Mouse (Mus musculus) left cerebral cortex, adult 2 months (tissue): ENCODE data around the gene Spop. TPM values are rescaled to one million over a fixed set of nuclear protein-coding genes. Genes with fewer than 3 reads are reported as not detected.

Experiments
- DNase-seq, 2 experiments: peaks; one replicate each; pipeline ENCODE4 v3.0.0; 2021 to 2022; ENCODE audit warnings: low spot score in 2 of 2, mixed read lengths in 1 of 2; ENCODE audit errors: extremely low spot score in 1 of 2
- H3K27ac ChIP-seq: fragments of 200-600 bp; 2 replicates; pipeline ENCODE4 v1.8.1; 2022
- H3K4me3 ChIP-seq: fragments of 200-600 bp; 2 replicates; pipeline ENCODE4 v1.8.1; 2022
- CTCF ChIP-seq: fragments of 200-600 bp; IDR thresholded peaks from 2 replicates; pipeline ENCODE4 v1.8.1; 2022; ENCODE audit warnings: antibody characterized with exemption, mild to moderate bottlenecking, moderate library complexity
- intact Hi-C: fragments of 180-260 bp; cut with DNase I; formaldehyde crosslinking; loops from one replicate; pipeline ENCODE4 v1.15.1; 2025
- long read RNA-seq, 2 experiments: library from polyadenylated mRNA; stranded (forward); transcript quantifications; one replicate each; pipeline ENCODE4 v2.0.0; 2021; ENCODE audit warnings: borderline mapping rate in 2 of 2
- total RNA-seq, 2 experiments: library from RNA; stranded (reverse); gene quantifications; 2 replicates each; pipeline ENCODE4 v1.2.3; 2021

Spop gene
- total RNA-seq = 100 to 1,000 TPM; 178 to 187 TPM
- long read RNA-seq, experiment 1, transcript Spop-202 (11 exons, 2,881 nt) = minor isoform, 29 of 494 reads
- long read RNA-seq, experiment 1, transcript Spop-201 (10 exons, 3,063 nt) = major isoform, 425 of 494 reads
- long read RNA-seq, experiment 1, partial matches to known transcripts = 21 of 494 reads
- long read RNA-seq, experiment 1, other reads (novel, unspliced or antisense) = 19 of 494 reads
- long read RNA-seq, experiment 2, transcript Spop-202 (11 exons, 2,881 nt) = minor isoform, 22 of 374 reads
- long read RNA-seq, experiment 2, transcript Spop-201 (10 exons, 3,063 nt) = major isoform, 315 of 374 reads
- long read RNA-seq, experiment 2, partial matches to known transcripts = 7 of 374 reads
- long read RNA-seq, experiment 2, other reads (novel, unspliced or antisense) = 30 of 374 reads

DNA sequence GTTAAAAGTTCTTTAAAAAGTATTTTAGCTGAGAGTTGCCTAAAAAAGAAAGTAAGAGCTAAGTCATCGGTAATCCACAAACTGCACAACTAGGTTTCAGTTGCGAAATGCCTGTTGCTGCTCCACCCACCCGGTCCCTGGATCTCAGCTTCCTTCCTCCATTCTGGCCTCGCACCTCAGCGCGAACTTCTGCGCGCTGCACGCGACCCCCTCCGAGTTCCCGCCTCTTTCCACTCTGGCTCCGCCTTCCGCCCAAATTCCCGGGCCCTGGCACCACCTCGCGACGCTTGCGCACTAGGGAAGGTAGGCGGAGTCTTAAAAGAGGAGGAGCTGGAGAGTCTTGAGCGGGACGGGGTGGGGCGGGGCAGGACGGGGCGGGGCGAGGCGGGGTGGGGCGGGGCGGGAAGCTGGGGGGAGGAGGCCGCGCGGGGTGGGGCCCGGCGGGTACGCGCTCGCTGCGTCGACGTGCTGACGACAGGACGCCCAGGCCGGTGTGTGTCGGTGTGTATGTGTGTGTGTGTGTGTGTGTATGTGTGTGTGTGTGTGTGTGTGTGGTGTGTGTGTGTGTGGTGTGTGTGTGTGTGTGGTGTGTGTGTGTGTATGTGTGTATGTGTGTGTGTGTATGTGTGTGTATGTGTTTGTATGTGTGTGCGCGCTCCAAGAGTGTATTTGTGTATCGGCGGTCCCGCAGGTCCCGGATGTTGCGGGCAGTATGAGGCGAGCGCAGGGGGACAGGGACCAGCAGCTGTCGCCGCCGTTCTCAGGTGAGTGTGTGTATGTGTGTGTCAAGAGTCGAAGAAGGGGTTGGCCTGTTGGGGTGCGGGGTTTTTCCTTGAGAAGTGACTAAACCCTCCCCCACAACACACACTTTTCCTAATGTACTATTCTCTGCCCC lies at the start of gene Spop:
Spop (plus strand) TSS at position 440 of the 895 bp plus-strand sequence.
- peak within 1 kb of the TSS; percentile 53 for H3K4me3 ChIP-seq
- H3K27ac ChIP-seq = peak within 1 kb of the TSS; percentile 96
- peak; percentile 81 to 85 for DNase-seq
- intact Hi-C loops = no loop called here
- TF ChIP-seq CTCF = no peak

DNA sequence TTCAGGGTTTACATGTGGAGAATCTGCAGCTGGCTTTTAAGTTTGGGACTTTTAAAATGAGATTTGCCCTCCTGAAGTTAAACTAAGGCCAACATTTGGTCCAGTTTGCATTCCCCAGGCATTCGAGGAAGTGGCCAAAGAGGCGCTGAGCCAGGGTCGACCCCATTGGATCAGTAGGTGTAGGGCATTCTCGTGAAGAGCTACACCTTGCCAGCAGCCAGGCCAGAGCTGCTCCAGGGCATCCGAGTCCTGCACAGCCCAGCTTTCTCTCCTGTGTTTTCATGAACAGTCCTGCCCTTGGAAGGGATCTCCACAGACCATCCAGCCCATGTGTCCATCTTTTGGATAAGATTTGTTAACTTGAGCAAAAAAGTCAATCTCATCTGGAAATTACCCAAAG lies 49.5 kb upstream of the Spop start:
- intact Hi-C loops = no loop called here
- TF ChIP-seq CTCF = no peak
- Histone ChIP-seq H3K27ac (no peak overlapping the region), H3K4me3 (no peak overlapping the region)
- no peak for DNase-seq

DNA sequence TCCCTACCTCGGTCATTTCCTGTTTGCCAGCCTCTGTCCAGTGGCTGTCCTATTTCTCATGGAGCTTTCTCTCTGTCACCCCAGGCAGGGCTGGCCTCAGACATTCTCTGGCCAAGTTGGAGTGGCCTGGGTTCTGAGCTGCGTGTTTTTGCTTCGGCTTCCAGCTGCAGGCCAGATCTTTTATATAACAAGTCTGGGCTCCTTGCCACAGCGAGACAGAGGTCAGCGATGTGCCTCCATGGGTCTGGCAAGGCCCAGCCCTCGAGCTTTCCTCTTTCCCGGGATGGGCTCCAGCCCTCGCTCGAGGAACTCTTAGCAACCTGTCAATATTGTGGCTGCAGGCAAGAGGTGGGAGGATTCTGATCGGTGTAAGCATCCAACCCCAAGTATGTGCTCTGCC lies 48.3 kb upstream of the Spop start:
- Histone ChIP-seq H3K27ac (peak overlapping the region; percentile 24; the same call in 1 of the 2 replicates), H3K4me3 (no peak overlapping the region)
- intact Hi-C loops = no loop called here
- DNase-seq = peak; percentile 52 to 59
- no peak for TF ChIP-seq CTCF

DNA sequence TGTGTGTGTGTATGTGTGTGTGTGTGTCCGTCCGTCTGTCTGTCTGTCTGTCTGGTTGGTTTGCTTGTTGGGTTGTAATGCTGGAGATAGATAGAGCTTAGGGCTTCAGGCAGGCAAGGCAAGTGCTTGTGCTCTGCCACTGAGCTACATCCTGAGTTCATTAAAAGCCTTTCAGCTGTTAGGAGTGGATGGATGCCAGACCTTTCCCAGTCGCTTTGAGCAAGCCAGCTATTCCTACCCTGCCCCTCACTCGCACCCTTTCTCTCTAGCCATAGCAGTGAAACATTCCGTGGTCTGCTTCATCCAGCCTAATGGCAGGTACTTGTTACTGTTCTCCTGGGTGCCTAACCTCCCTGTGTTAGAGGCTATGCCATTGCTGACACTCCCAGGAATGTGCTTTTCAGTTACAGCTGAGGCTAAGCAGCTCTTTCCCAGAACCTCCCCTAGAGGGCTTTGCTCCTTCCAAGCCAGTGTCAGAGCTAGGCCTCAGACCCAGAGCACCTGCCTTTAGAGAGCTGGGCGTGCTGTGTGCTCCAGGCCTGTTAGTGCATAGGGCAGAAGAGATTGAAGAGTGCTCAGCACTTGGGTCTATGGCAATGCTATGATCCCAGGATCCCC lies 47.5 kb upstream of the Spop start:
- intact Hi-C loops = no loop called here
- Histone ChIP-seq H3K4me3 (no peak overlapping the region), H3K27ac (no peak overlapping the region)
- TF ChIP-seq CTCF = peak; percentile 4; the same call in 1 of the 2 replicates
- no peak for DNase-seq

- no peak overlapping the region for H3K27ac ChIP-seq
- DNase-seq = no peak
- H3K4me3 ChIP-seq = no peak overlapping the region
- no peak for TF ChIP-seq CTCF
- intact Hi-C loops = no loop called here
Observed at GRCm38 (mm10) chr11:95367011-95367735, 46.7 kb upstream of the Spop start.

GRCm38 (mm10) chr11:95368231-95368823 lies 45.6 kb upstream of the Spop start:
- H3K27ac ChIP-seq = no peak overlapping the region
- no peak for TF ChIP-seq CTCF
- intact Hi-C loops = no loop called here
- DNase-seq = no peak
- no peak overlapping the region for H3K4me3 ChIP-seq

GRCm38 (mm10) chr11:95368871-95369270 lies 45.0 kb upstream of the Spop start:
- H3K27ac ChIP-seq = no peak overlapping the region
- H3K4me3 ChIP-seq = no peak overlapping the region
- intact Hi-C loops = no loop called here
- no peak for TF ChIP-seq CTCF
- DNase-seq = no peak

GRCm38 (mm10) chr11:95369964-95370890 lies 43.7 kb upstream of the Spop start:
- DNase-seq = no peak
- no peak overlapping the region for H3K27ac ChIP-seq
- intact Hi-C loops = no loop called here
- TF ChIP-seq CTCF = no peak
- H3K4me3 ChIP-seq = no peak overlapping the region

DNA sequence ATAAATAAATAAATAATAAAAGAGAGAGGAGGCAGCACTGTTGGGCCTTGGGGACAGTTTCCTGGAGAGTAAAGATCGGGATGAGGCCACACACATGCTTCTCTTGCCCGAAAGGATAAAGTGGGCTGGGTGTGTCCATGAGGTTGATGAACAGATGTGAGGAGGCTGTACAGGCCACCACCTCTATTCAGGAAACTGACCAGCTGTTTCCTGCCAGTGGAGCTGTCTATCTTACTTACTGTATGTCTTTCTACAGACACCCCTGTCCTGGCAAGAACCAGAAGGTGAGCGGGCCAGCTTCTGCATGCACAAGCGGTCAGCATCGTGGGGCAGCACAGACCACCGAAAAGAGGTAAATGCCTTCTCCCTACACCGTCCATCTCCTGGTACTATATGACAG lies 42.7 kb upstream of the Spop start:
- no peak for TF ChIP-seq CTCF
- DNase-seq = no peak
- intact Hi-C loops = no loop called here
- Histone ChIP-seq H3K4me3 (no peak overlapping the region), H3K27ac (no peak overlapping the region)

DNA sequence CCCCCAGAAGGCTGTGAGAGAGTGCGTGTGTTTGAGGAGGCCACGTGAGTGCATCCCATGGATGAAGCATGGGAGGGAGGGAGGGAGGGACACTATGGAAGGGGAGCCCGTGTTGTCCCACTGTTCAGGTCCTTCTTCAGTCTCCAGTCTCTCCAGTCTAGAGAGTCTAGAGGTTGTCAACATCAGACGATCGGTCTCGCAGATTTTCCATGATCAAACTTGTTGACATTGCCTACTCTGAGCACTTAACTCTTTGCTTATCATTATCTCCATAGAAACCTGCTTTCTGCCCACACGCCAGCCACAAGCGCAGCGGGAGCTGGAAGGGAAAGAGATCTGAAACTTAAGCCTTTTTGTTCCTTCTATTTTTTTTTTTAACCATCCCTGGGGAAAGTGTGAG lies 35.0 kb upstream of the Spop start:
- no peak overlapping the region for H3K27ac ChIP-seq
- intact Hi-C loops = no loop called here

More for the DNA sequence above, 35.0 kb upstream of the Spop start:
- no peak for TF ChIP-seq CTCF
- H3K4me3 ChIP-seq = no peak overlapping the region
- DNase-seq = no peak
